Mouse (Mus musculus) CD4-positive helper T cell, adult 2 months (primary cell): ENCODE results near the gene Kcmf1.
"Not testable (repeated sequence)": the region's sequence is repeated elsewhere in the genome, so short reads cannot be mapped to it uniquely, and the experiment has no call there.

Source experiments
- DNase-seq: peaks from one replicate; pipeline ENCODE4 v3.0.0-alpha.2; 2012; ENCODE audit warnings: low read depth, missing footprints, low spot score

Gene Kcmf1

DNA sequence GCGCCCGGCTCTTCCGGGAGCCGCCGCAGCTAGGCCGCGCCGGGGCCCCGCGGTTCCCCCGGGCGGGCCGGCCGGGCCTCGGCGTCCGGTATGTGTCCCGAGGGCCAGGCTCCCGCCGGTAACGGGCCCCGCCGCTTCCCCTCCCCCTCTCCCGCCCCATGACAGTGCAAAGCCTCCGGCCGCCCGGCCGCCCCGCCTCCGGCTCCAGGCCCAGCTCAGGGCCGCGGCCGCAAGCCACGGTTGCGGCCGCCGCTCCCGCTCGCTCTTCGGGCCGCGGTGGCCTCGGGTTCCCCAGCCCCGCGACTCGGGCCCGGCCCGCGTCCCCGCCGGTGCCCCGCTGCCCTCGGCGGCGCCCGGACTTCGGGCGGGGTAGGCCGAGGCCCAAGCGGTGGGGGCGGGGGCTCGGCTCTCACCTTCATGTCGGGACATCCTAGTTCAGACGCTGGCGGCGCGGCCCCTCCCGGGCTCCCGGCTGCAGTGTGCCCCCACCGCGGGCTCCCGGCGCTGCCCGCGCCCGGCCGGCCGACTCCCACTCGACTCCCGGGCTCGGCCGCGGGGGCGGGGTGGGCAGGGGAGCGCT lies 488 bp downstream of the Kcmf1 start:
- no peak for DNase-seq

DNA sequence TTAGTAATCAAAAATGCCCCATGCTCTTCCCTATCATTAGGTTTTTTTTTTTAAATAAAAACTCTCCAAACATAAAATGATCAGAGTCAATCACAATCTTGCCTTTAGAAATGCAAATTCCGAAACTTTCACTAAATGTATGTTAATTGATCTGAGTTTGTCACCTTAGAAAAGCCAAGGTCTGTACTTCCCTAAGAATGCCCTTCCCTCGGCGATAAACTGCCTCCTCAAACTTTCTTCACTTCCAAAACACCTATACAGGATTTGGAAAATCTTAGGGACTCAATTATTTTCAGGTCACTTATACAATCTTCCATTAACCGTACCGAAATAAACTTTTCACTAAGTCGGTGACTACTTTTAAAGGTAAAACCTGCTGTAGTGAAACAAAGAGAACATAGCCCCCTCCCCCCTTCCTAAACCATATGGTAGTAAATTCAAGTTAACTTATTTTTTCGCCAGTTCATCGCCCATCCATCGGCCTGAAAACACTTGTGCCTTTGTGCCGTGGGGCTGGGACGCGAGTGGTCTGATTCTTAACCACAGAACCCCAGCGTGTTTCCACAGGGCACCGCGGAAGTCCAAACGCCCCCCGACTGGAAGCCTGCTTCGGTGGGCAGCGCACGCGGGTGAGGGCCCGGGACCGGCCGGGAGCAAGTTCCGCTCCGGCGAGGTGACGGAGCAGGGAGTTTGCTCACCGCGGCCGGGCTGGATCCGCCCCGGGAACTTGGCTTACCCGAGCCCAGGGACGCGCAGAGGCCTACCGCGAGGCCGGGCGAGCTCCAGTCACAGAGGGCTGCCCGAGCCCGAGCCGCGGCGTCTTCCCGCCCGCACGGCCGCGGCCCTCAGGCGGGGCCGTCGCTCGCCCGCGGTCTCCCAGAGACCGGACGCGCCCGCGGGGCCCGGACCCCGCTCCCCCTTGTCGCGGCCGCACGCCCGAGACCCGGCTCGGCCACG lies 1.3 kb downstream of the Kcmf1 start:
- peak; percentile 70 for DNase-seq

DNA sequence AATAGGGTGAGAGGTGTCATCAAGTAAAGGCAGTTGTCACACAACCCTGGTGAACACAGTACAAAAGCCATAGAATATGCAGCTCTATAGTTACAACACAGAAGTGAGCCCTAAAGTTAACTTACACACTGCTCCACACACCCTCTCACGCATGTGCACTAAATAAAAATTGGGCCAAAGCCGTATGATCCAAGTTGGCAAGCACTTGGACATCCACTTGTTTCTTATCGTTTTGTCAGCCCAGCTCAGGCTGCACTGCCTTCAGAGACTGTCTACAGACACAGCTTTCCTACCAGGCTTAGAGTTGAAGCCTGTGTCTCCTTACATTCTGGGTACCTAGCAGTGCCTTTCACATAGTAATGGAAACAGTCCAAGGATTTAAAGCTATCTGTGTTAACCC lies 4.8 kb downstream of the Kcmf1 start:
- DNase-seq, result no peak

DNA sequence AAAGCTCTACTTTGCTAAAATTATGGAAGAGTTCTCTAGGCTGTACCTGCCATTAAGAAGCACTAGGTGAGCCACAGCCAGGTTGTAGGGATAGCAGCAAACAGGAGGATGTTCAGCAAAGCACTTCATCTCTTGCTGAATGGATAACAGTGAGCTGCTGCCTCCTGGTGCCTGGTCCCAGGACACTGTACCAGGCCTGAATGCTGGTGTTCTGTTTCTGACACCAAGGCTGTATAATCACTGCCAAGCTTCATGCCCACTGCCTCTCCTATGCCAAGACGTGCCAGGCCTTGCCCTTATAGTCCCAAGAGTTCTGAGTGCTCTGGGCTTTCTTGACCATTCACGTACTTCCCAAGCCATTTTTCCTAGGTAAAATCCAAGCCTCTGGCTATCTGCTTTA lies 8.5 kb downstream of the Kcmf1 start:
- no peak for DNase-seq

DNA sequence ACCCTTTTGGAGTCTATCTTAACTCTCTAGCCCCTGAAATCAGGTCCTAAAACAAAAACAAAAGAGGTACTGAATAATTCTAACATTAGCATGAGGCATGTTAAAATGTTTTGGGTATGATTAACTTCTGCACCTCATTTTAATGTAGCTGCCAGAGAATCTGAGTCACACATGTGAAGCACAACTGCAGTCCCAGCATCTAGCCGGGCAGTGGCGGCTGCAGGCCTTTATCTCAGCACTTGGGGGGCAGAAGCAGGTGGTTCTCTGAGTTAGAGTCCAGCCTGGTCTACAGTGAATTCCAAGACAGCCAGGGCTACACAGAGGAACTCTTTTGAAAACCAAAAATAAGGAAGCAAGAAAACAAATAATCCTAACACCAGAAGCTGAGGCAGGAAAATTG lies 11.1 kb downstream of the Kcmf1 start:
- no peak for DNase-seq

DNA sequence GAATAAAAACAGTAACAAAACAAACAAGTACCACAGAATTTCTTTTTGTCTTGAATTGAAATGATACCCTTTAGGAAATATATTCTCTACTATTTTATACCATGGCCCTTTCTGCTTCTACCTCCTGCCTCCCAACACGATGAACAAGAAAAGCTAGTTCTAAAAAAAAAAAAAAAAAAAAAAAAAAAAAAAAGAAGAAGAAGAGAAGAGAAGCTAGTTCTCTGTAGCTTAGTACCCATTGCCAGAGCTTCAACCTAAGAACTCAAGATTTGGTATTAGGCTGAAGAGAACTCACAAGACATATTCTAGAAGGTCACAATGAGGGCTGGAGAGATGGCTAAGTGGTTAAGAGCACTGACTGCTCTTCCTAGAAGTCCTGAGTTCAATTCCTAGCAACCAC lies 14.5 kb downstream of the Kcmf1 start:
- DNase-seq, result no peak

DNA sequence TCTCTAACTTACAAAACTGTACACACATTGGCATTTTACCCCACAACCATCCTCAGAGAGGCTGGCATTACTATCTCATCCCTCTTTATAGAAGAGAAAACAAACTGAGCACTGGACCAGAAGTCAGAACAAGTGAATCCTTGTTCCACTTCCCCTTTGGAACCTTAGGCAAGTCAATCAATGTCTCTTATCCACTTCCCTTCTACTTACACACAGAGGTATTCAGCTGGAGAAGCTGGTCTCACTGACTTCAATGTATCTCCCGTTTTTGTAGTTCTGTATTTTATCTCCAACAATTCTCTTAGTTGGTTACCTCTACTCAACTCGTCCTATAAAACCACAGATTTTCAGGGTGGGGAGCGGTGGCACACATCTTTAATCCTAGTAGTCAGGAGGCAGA lies 15.0 kb downstream of the Kcmf1 start:
- no peak for DNase-seq

DNA sequence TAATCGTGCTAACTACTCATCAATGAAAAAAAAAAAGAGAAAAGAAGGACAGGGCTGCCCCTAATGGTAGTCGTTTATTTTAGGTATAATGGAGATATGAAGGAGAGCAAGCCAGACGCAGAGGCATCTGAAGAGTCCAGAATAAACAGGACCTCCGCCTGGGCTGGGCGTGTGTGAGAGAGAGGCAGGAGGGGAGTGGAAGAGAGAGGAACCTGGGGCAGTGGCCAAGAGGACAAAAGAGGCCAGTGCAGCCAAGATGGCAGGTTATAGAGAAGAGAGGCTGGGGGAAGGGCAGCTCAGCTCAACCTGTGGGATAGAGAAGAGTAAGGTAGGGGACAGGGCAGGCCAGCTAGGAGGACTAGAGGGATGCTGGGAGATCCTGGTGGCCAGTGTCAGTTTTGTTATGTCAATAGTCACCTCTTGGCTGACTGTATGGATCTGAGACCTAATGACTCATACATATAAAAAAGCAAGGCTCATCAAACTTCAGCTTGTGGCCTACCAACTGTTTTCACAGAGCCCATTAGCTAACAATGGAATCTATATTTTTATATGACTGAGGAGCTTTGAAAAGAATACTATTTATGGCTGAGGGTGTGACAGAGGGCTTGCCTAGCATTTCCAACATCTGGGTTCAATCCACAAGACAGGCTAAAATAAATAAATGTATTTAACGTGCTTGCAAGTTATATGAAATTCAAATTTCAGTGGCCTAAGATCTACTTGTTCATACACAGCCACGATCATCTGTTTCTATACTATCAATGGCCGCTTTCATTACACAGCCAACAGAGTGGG lies 16.9 kb downstream of the Kcmf1 start:
- no peak for DNase-seq

DNA sequence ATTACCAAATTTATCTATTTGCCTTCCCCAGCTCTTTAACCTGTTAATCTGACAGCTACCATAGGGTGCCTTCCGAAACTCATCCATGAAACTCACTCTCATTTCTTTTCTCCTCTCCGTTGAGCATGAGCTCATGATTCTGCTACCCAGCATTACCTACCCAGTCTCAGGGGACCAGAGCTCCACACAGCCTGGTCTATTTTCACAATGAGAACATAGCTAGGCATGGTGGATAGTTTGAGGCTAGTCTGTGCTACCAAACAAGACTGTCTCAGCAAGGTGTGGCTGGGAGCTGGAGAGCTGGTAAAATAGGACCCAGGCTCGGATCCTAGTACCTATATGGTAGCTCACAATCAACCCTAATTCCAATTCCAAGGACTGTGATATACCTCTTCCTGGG lies 17.6 kb downstream of the Kcmf1 start:
- no peak for DNase-seq

DNA sequence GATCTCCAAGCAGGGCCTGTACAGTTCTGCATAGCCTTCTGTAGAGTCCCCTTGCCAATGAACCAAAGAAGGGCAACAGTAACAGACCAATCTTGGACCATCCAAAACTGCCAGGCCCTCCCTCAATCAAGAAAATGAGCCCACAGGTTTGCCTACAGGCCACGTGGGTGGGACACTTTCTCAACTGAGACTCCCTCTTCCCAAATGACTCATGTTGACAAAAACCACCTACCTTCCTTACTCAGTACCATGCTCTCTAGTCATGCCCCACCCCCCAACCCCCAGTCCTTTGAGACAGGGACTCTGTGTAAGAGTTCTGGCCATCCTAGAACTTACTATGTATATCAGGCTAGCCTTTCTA lies 18.2 kb downstream of the Kcmf1 start:
- peak; percentile 45 for DNase-seq

DNA sequence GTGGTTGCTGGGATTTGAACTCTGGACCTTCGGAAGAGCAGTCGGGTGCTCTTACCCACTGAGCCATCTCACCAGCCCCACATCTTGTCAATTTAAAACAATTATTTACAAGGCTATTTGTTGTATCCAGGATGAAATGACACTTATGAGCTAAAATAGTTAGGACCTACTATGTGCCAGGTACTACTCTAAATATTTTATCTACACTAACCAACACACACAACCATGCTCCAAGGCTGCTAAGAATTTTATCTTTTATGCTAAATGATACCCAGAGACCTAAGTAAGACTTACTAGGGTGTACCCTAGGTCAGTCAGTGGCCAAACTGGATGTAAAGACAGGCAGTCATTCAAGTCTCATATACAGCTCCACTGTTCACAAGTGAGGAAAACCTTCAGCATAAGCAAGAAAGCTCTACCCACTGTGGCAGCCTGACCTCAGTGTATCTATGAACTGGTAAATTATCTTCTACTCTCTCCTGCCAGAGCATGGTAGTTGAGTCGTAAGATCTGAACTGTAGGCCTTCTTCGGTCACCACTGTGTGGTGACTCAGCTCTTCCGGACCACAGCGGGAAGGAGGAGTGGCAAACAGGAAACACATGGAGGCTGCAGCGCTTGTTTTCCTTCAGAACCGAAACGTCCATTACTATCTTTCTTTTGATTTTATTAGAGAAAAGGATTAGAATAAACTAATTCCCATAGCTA lies 18.7 kb downstream of the Kcmf1 start:
- peak; percentile 69 for DNase-seq

DNA sequence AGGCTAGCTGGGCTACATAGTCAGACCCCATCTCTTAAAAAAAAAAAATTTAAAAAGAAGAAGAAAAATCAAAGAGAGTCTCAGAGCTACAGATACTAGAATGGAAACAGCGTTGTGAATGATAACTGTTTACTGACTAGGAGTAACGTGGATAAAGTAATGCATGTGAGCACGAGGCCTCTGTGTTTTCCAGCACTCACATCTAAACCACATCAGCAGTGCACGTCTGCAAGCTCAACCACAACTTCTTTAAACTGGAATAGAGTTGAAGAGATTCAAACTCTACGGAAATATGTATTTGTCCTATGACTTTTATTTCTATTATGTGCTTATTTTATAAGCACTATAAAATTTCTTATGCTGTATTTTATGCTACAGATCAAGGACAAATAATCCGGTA lies 23.1 kb downstream of the Kcmf1 start:
- peak; percentile 60 for DNase-seq

DNA sequence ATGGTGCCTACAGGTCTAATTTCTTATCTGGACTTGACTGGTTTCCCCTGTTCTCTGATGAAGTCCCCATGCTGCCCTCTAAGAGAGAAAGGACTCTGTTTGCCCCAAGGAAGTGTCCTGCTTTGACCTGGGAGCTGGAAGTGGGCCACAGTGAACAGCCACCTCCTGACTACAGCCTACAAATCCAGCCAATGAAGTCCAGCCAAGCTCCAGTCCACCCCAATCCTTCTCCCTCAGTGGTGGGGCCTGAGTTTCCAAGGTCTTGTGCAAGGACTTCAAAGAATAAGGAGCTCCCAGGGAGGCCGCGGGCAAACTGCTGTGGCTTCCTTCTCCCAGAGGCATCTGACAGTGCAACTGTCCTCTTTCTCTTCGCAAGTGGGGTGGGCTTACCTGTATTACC lies 26.4 kb downstream of the Kcmf1 start:
- no peak for DNase-seq

DNA sequence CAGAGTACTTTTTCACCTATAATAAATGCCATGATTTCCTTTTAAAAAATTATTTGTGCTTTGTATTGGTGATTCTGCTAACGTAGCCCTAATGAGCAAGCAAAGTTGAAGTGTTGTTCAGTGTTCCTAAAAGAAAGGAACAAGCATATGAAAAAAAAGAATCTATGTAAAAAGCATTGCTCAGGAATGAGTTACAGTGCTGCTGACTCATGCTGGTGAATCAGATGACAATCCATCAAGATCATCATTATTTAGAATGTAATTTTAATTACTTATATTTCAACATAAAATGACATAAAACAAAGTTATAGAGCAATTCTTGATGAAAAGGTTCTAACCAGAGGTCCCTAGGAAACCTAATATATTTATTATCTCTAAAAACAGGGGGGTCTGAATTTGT lies 27.5 kb downstream of the Kcmf1 start:
- DNase-seq, result no peak

DNA sequence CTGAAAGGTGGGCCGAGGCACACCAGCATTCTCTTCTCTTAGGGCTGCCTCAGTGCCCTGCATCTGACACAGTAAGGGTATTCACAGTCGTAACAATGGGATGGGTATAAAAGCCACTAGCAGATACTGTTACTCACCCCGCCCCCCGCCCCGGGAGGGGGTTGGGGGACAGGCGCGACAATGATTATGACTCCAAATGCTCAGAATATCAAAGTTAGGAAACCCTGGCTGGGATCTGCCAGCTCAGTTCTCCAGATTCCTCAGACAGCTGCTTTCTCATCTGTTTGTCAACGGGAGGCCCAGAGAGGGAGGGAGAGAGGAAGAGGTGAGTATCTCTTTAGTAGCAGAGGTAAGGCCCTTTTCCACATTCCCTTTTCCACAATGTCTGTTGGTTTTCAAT lies 30.2 kb downstream of the Kcmf1 start:
- no peak for DNase-seq

DNA sequence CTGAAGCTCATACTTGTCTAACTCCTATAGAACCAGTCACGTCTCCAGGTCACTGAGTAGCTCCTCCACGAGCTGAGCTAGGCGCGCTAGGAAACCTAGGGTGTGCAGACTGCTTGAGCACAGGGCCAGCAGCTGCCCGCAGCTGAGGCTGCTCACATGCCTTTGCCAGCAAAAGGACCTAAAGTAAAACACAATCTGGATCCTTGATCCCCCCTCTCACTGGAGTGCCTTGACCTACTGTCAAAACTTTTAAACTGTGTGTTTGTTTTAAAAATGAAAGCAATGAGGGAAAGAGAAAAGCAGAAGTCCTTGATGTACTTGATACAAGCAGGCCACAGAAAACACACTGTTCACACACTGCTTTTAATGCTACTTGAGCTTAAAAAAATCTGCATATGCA lies 31.1 kb downstream of the Kcmf1 start:
- DNase-seq, result no peak

DNA sequence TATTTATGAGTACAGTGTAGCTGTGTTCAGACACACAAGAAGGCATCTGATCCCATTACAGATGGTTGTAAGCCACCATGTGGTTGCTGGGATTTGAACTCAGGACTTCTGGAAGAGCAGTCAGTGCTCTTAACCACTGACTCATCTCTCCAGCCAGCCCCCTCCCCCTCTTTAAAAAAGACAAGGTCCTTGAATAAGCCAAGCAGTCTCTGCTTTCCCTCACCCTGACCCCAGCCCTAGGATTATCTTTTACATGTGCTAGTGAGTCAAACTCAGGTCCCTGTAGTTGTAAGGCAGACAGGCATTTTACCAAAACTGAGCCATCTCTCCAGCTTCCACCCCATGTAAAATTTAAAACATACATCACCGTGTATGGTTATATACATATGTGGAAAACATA lies 32.0 kb downstream of the Kcmf1 start:
- no peak for DNase-seq

DNA sequence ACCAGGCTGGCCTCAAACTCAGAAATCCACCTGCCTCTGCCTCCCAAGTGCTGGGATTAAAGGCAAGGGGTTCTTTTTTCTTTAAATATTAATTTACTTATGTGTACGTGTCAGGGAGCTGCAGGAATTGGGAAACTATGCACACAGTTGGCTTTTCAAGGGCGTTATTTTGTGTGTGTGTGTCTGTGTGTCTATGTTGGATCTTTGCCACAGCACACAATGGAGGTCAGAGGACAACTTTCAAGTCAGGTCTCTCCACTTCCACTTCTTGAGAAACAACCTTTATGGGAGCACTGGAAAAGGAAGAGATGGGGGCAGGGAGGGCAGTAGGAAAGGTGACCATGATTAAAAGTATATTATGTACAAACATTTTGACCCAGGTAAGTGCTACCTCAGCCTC lies 33.5 kb downstream of the Kcmf1 start:
- no peak for DNase-seq

DNA sequence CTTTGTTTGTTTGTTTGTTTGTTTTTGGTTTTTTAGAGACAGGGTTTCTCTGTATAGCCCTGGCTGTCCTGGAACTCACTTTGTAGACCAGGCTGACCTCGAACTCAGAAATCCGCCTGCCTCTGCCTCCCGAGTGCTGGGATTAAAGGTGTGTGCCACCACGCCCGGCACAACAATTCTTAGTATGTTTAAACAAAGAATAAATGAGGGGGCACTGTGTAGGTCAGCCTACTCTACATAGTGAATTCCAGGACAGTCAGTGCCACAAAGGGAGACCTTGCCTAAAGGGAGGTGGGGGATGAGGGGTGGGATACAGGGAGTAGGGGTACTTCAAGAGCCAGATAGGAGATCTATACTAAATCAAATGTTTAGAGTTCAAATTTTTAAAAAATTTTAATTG lies 37.1 kb downstream of the Kcmf1 start:
- DNase-seq, result not testable (repeated sequence)

DNA sequence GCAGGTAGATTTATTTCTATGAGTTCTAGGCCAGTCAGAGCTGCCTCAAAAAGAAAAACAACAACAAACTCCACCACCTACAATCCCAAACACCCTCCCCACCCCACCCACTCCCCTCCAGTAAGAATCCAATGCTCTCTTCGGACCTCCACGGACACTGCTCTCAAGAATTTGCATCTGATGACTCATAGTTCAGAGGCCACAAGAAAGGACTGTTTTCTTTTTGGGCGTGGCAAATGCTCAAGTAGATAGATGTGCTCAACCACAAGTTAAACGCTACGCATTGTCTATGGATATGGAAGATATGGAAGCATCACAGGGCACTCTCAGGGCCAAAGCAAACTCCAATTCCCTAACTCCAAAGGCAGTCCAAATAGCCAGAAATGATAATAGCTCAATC lies 45.5 kb downstream of the Kcmf1 start:
- no peak for DNase-seq

DNA sequence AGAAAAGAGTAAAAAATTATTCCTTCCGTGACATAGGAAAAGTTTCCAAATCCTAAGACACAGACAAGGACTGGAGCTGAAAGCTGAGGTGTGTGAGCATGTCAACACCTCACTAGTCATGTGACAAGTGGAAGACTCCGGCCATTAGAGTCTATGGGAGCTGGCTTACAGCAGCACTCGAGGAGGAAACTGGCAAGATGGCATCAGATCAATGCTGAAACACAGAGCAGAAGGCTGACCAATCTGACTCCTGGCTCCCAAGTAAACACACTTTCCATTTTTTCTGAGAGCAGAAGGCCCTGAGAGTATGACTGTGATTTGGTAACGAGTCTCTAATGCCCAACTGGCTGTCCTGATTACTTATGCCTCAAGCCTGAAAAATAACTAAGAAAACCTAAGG lies 47.6 kb downstream of the Kcmf1 start:
- DNase-seq, result no peak

DNA sequence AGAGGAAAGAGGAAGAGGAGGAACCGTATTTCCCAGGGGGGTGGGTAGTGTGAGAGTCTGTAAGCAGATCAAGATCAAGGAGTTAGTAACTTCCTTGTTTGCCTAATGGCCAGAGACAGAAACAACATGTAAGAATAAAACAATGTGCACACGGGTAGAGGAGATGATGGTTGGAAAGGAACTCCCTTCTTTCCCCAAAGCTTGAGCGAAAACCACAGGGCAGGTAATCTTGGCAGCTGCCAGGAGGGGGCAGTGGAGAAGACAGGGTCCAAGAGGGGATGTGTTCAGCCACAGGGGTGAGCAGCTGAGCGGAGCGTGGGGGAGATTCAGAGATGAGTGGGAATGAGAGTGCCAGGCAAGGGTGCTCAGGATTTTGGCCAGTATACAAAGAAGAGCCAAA lies 48.1 kb downstream of the Kcmf1 start:
- DNase-seq, result peak; percentile 48
